Mouse (Mus musculus): ENCODE results near the gene Gm10282.

DNA sequence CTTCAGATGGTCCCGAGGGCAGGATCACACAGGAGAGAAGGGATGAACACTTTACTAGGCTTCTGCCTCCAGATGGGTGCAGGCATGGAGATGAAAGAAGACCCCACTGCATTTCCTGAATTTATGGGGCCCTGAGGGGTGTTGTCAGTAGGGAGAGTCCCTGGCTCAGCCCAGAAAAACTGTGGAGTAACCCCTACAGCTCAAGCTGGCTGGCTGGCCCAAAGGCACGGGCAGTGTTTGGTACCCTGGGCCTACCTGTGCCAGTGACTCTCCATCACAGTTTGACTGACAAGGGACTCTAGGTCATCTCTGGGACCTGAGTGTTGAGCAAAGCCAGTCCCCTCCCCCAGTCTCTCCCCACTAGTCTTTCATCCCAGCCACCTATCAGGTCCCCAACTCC, 19.6 kb upstream of the Gm10282 start:
- TF ChIP-seq GATA1 (IDR thresholded peaks at IDR 0.05; ENCODE audit: borderline replicate concordance, low read length) (no peak), FLI1 (IDR thresholded peaks at IDR 0.05; ENCODE audit: low read length) (no peak)
